Mouse (Mus musculus): ENCODE data around the gene Sh2b2.

The Sh2b2 gene

DNA sequence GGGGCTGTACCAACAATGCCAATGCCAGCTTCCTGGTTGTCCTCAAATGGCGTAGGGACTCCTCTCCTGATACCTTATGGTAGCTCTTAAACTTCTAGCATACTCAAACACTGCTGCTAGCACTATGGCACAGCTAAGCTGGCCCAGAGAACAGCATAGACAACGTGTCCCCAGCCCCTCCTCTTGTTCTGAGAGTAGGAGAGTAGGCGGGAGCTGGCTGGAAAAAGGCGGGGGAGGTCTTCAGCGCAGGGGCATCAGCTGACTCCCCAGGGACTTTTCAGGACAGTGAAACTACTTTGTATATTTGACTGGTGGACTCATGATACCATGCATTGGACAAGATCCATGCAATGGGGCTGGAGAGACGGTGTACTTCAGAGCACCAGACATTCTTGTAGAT lies 64.3 kb downstream of the Sh2b2 start:
- DNase-seq (ENCODE audit: low read depth, low spot score): no peak

DNA sequence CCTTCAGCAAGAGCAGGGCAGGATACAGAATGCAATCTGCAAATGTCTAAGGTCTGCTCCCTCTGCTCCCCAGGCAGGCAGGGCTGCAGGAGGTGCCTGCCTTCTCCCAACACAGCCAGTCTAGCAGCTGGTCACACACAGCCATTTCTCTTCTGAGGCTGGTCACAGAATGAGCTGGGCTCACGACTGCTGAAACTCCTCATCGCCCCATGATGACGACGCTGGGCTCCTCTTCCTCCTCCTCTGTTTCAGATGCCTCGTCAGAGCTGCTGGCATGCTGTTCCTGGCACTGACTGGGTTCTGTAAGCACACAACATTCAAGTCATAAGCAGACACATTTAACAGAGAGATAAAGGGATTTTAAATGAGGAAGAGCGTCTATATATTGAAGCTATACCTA lies 65.2 kb downstream of the Sh2b2 start:
- no peak for DNase-seq (ENCODE audit: low read depth, low spot score)

DNA sequence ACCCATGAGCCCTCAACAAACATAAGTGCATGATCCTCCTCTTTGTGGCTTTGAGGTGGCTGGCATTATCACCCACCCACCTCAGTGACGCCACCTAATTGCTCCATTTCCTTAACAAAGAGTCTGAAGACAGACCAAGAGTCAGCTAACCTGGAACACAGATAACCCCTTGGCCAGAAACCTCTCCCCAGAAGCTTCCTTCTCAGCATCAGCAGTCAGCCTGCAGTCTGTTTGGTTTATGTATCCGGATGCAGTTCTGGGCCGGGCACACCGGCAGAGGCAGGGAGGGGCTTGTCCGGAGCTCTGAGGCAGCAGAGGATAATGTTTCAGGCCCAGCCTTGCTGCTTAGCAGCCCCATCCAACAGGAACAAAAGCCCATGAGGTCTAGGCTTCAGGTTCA lies 66.8 kb downstream of the Sh2b2 start:
- DNase-seq (ENCODE audit: low read depth, low spot score): peak; percentile 57

DNA sequence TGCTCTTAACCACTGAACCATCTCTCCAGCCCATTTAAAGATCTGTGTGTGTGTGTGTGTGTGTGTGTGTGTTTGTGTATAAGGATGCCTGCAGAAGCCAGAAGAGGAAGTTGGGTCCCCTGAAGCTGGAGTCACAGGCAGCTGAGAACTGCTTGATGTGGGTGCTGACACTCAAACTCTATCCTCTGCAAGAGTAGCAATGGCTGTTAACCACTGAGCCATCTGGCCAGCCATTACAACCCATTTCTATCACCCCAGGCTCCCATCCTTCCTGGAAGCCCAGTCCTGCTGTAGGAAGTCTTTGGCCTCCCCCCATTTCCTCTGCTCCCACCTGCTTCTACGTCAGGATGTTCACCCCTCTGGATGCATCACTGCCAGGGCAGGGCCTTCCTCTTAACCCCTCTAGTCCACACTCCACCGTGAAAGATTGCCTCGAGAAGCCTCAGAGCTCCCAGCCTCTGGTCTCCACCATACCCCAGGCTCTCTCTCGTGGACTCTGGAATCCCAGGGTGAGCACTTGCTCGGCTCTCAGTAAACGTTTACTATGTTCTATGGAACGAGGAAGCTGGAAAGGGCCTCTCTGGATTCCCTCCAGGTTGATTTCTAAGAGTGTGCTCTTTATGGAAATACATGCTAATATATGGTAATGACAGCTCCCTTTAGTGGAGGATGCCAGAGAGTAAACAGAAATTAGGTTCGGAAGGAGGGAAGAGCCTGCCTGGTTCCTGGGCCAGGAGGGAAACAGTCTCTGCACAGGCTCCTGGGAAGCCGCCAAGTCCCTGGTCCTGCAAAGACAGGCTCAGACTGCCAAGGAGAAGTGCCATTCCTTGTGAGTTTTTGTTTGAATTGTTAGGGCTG lies 72.5 kb downstream of the Sh2b2 start:
- DNase-seq (ENCODE audit: low read depth, low spot score): no peak

DNA sequence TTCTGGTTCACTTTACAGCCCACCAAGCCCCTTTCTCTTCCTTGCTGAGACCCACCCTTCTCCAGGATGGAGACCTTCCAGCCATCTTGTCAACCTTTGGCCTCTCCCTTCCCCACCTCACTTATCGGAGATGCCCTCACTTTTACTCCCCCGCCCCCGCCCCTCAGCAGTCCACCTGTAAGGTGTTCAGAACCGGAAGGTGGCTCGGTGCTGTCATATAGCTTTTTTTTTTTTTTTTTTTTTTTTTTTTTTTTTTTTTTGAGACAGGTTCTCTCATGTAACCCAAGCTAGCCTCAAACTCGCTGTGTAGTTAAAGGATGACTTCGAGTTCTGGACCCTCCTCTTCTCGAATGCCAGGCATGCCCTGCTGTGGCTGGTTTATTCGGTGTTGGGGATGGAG lies 73.4 kb downstream of the Sh2b2 start:
- no peak for DNase-seq (ENCODE audit: low read depth, low spot score)

DNA sequence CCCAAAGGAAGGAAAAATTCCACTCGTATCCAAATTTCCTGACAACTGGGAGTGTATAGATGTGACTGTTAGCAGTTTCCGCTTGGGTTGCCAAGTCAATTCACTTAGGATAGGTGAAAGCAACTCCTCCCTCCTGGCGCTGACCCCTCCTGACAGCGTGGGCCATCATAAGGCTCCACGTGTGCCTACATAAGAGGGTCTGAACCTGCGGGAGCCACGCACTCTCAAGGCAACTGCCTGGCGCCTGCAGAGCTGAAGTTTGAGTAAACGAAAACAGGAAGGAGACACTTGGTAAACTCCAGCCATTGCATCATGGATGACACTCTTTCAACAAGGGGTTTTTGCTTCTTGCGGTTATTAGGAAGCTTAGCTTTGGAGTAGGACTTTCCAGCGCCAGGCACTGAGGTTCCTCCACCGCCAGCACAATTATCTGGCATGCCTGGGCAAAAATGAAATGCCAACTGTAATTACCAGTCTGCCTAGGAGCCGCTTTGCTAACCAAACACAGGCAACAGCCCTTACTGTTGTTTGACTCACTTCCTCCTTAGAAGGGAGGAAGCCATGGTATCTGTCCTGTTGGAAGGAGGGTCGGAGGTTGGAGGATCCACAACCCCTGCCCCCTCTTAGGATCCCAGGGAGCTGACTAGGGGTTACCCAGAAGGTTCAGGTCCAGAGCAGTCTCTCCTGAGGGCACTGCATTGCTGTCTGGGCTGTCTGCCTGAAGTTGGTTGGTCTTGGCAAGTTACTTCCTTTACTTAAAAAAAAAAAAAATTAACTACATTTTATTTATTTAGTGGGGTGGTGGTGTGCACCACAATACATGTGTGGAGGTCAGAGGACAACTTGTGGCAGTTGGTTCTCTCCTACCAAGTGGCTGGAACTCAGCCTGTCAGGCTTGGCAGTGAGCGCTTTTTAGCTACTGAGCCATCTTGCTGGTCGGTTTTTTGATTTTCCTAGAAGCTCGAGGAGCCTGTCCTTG lies 74.7 kb downstream of the Sh2b2 start:
- peak; percentile 19 for DNase-seq (ENCODE audit: low read depth, low spot score)

DNA sequence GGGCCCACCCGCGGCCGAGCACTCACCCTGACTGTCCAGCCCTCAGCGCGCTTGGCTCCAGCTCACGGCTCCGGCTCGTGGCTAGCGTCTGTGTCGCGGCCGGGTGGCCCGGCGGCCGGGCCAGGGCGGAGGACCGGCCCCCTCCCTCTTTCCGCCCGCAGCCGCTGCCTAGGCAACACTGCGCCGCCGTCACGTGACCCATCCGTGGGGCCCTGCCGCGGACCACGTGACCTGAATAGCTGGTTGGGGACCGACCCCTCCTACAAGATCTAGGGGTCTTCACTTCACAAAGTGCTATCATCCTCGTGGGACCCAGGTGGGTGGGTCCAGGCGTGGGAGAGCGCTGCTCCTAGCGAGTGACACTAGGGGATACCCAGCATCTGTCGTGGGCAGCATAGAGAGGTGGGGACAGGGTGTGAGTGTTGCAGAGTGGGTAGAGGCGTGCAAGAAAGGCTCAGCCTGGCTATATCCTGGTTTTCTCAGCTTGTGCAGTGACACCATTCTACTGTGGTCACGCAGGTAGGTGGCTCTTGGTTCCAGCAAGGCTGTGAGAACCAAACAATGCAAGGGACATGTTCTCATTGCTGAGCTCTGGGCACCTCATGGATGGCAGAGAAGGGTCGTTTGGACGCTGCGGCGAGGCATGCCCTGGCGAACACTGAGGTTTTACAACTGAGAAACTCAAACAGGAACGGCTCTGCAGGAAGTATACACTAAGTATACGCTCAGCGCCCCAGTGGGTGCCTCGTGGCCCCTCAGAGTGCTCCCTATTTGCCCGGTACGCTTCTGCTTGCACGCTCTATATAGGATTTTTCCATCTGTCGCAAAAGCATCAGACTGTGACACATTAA lies 75.6 kb downstream of the Sh2b2 start, which contains the start of gene Orai2:
Gene Orai2, minus strand, starts transcription at position 202 of the 851 bp plus-strand sequence.
- DNase-seq (ENCODE audit: low read depth, low spot score): peak; percentile 50

DNA sequence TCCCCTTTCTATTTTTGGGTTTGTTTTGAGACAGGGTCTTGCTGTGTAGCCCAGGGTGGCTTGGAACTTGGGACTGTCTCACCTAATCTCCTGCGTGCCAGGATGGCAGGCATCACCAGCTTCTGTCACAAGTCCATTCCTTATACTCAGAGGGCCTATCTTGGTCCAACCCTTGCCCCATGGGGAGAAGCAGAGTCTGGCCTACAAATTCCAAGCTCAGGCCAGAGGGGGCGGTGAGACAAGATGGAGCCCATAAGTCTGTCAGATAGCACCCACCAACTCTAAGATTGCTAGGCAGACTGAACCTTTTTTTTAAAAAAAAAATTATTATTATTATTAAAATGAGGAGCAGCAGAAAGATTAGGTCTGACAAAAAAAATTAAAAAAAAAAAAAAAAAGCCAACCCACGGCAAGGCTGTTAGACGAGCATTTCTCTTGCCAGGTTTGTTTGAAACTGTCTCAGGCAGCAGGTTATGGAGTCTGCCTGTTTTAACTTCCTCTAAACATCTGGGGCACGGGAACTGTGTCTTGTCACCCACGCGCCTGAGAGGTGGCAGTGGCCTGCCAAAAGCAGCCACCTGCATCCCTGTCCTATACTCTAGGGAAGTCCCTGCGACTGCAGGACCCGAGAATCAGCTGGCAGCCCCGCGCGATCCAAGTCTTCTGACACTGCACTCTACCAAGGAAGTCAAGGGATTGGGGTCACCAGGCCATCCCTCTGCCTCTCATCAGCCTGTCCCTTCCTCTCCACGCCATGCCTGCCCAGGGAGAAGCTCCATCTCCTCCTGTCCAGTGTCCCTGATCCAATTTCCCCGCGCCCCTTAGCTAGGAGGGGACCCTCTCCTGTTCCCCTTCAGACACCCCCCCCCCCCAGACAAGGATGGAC lies 76.5 kb downstream of the Sh2b2 start:
- no peak for DNase-seq (ENCODE audit: low read depth, low spot score)
